8 mouse cellular contexts compared by ENCODE assay signal in the genomic region with DNA sequence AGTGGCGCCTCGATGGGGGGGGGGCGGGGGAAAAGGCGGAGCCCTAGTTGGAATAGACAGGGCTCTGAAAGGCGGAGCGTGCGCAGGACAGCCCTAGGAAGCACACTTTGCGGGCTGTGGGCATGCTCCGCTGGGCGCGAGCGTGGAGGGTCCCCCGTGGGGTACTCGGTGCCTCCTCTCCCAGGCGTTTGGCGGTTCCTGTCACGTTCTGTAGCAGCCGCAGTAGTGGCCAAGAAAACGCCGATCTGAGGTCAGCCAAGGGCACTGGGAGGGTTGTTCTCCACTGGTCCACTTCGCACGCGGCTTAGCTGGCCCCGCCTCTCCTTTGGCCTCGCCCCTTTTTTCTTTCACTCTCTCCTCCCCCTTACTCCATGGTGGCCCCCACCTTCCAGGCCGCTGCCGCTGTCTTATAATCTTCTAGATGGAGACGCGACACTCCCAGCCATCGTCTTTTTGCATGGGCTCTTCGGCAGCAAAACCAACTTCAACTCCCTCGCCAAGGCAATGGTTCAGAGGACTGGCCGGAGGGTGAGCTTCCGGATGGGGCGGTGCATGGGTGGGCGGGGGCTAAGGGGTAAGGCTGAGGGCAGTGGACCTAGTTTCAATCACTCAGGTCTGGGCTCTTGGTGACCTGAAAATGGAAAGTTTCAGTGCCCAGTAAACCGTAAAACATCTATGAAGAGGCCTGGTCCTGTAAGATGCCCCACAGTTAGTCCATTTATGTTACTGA. TPM values are rescaled to one million over a fixed set of nuclear protein-coding genes. Genes with fewer than 3 reads are reported as not detected.
DNase-seq lines count a peak whose midpoint lies in the region; ATAC-seq and TF ChIP-seq lines count a peak whose summit lies in the region.

No protein-coding gene starts in this region.

- peaks cover 4% of the 10 kb centered on the region for H3K4me1 ChIP-seq in hindbrain, postnatal 0 days (ENCODE audit: insufficient read depth, low read length)
- H3K4me1 ChIP-seq in megakaryocyte, embryonic 14.5 days, result peaks cover 44% of the 10 kb centered on the region

- H3K36me3 ChIP-seq in hindbrain, postnatal 0 days (ENCODE audit: insufficient read depth, low read length), result no peaks in the 10 kb centered on the region
- H3K36me3 ChIP-seq in megakaryocyte, embryonic 14.5 days (replicated peaks; ENCODE audit: low read length), result peaks cover 18% of the 10 kb centered on the region

- ATAC-seq in hindbrain, postnatal 0 days, result peak; percentile 84

- no peaks in the 10 kb centered on the region for H3K9me3 ChIP-seq in hindbrain, postnatal 0 days (ENCODE audit: low read length)
- H3K9me3 ChIP-seq in megakaryocyte, embryonic 14.5 days, result no peaks in the 10 kb centered on the region

- peak overlapping the region; percentile 68 for H3K9ac ChIP-seq in hindbrain, postnatal 0 days (replicated peaks; ENCODE audit: low read length)

- peak overlapping the region; percentile 98 for H3K27ac ChIP-seq in hindbrain, postnatal 0 days

- peak overlapping the region; percentile 84 for H3K4me2 ChIP-seq in hindbrain, postnatal 0 days (ENCODE audit: low read depth, low read length)

- WGBS in hindbrain, postnatal 0 days, result under 1% methylated on average over 35 of the region's 37 CpGs

- no peak for TF ChIP-seq CTCF in hindbrain, postnatal 0 days (IDR thresholded peaks at IDR 0.05; ENCODE audit: low read depth)

- DNase-seq in ZHBTc4 (ENCODE audit: low read depth, low spot score), result peak; percentile 89
- DNase-seq in cerebellum, postnatal 4 days (ENCODE audit: low spot score in 2 of 2), result peak; percentile 44 to 77
- DNase-seq in gastrocnemius, adult 18-20 months (ENCODE audit: low spot score), result peak; percentile 91
- DNase-seq in hindbrain, postnatal 0 days (ENCODE audit: low spot score), result peak; percentile 87
- peak; percentile 79 to 89 for DNase-seq in left cerebral cortex, adult 9 months (ENCODE audit: low spot score in 2 of 2)
- peak; percentile 82 to 92 for DNase-seq in right cerebral cortex, adult 2 months (ENCODE audit: low spot score in 2 of 2)
- peak; percentile 88 to 92 for DNase-seq in urinary bladder, postnatal 36 days (ENCODE audit: low spot score in 2 of 2)

- peak overlapping the region; percentile 53 for H3K4me3 ChIP-seq in hindbrain, postnatal 0 days (ENCODE audit: low read length)
- peak overlapping the region; percentile 94 for H3K4me3 ChIP-seq in megakaryocyte, embryonic 14.5 days (replicated peaks)

- no peaks in the 10 kb centered on the region for H3K27me3 ChIP-seq in hindbrain, postnatal 0 days (ENCODE audit: insufficient read depth, low read length)
- H3K27me3 ChIP-seq in megakaryocyte, embryonic 14.5 days (replicated peaks), result peaks cover 10% of the 10 kb centered on the region

RNA-seq across cellular contexts. Expression of gene Abhd11, which starts 0.8 kb away (rescaled TPM):
- total RNA-seq in gastrocnemius, adult 18-20 months (2021), result 10 to 100 TPM; 45.1 to 49.8 TPM
- total RNA-seq in hindbrain, postnatal 0 days (2014; rRNA removed), result 60.7 and 72.4 TPM in 2 replicates
- 81.7 and 83.7 TPM in 2 replicates for polyA plus RNA-seq in hindbrain, postnatal 0 days (2015; fragmentation: Nextera tagmentation; extraction: Ambion mirVana)
- 23.7 and 34.3 TPM in 2 replicates for polyA plus RNA-seq in megakaryocyte, embryonic 14.5 days (2012; ENCODE audit: insufficient read depth, low replicate concordance)

RNA-seq across cellular contexts. Expression of gene Stx1a, which starts 13.5 kb away (rescaled TPM):
- total RNA-seq in gastrocnemius, adult 18-20 months (2021), result under 1 TPM; 0.18 to 0.40 TPM
- 141 and 149 TPM in 2 replicates for total RNA-seq in hindbrain, postnatal 0 days (2014; rRNA removed)
- 118 and 126 TPM in 2 replicates for polyA plus RNA-seq in hindbrain, postnatal 0 days (2015; fragmentation: Nextera tagmentation; extraction: Ambion mirVana)
- 1.1 and 1.6 TPM in 2 replicates for polyA plus RNA-seq in megakaryocyte, embryonic 14.5 days (2012; ENCODE audit: insufficient read depth, low replicate concordance)

RNA-seq across cellular contexts. Expression of gene Cldn3, which starts 23.7 kb away (rescaled TPM):
- under 1 TPM; 0.18 to 0.36 TPM for total RNA-seq in gastrocnemius, adult 18-20 months (2021)
- total RNA-seq in hindbrain, postnatal 0 days (2014; rRNA removed), result 3.6 and 10.5 TPM in 2 replicates
- 4.7 and 5.9 TPM in 2 replicates for polyA plus RNA-seq in hindbrain, postnatal 0 days (2015; fragmentation: Nextera tagmentation; extraction: Ambion mirVana)
- polyA plus RNA-seq in megakaryocyte, embryonic 14.5 days (2012; ENCODE audit: insufficient read depth, low replicate concordance), result 0.64 and 3.8 TPM in 2 replicates

RNA-seq across cellular contexts. Expression of gene Dnajc30, which starts 54.2 kb away (rescaled TPM):
- 10 to 100 TPM; 26.7 to 28.1 TPM for total RNA-seq in gastrocnemius, adult 18-20 months (2021)
- total RNA-seq in hindbrain, postnatal 0 days (2014; rRNA removed), result 14.7 and 19.6 TPM in 2 replicates
- 43.4 and 45.3 TPM in 2 replicates for polyA plus RNA-seq in hindbrain, postnatal 0 days (2015; fragmentation: Nextera tagmentation; extraction: Ambion mirVana)
- 42.1 and 116 TPM in 2 replicates for polyA plus RNA-seq in megakaryocyte, embryonic 14.5 days (2012; ENCODE audit: insufficient read depth, low replicate concordance)

RNA-seq across cellular contexts. Expression of gene Bud23, which starts 55.0 kb away (rescaled TPM):
- 10 to 100 TPM; 28.2 to 35.7 TPM for total RNA-seq in gastrocnemius, adult 18-20 months (2021)
- 44.8 and 52.2 TPM in 2 replicates for total RNA-seq in hindbrain, postnatal 0 days (2014; rRNA removed)
- 64.5 TPM in 2 replicates for polyA plus RNA-seq in hindbrain, postnatal 0 days (2015; fragmentation: Nextera tagmentation; extraction: Ambion mirVana)
- 67.0 and 146 TPM in 2 replicates for polyA plus RNA-seq in megakaryocyte, embryonic 14.5 days (2012; ENCODE audit: insufficient read depth, low replicate concordance)

Comparison
In these comparisons a context has a peak if more than half of its experiments do, and no peak if none do; other contexts are left out.
1. Peak in every context shown above with its lines: DNase-seq, ATAC-seq, H3K4me3 ChIP-seq and H3K27ac ChIP-seq.
2. RNA of gene Stx1a, which starts 13.5 kb away (total RNA-seq): 141 to 149 TPM in hindbrain, postnatal 0 days; 0.18 to 0.40 TPM in gastrocnemius, adult 18-20 months; every median in the first group is over 100 times any median in the second.